Mouse (Mus musculus) heart, embryonic 13.5 days (tissue): ENCODE data around the gene Phf13. TPM values are rescaled to one million over a fixed set of nuclear protein-coding genes. Genes with fewer than 3 reads are reported as not detected.
"Not testable (repeated sequence)": the region's sequence is repeated elsewhere in the genome, so short reads cannot be mapped to it uniquely, and the experiment has no call there.

Experiments used
- ATAC-seq: fragments of 200-750 bp; cut with Nextera tagmentation; 2 replicates; pipeline ENCODE4 v1.8.0; 2017; ENCODE audit warnings: moderate TSS enrichment; ENCODE audit not compliant: insufficient number of reproducible peaks, low FRiP score, low TSS enrichment; ENCODE audit errors: extremely low read depth
- H3K27ac ChIP-seq: fragments of 300-500 bp; sonication (generic); replicated peaks from 2 replicates; pipeline ENCODE4 v1.5.1; 2015; ENCODE audit warnings: moderate library complexity, mild to moderate bottlenecking, inconsistent platforms
- H3K27me3 ChIP-seq: fragments of 300-500 bp; sonication (generic); replicated peaks from 2 replicates; pipeline ENCODE4 v1.6.1; 2015; ENCODE audit warnings: mild to moderate bottlenecking, inconsistent platforms
- H3K36me3 ChIP-seq: fragments of 300-500 bp; sonication (generic); 2 replicates; pipeline ENCODE4 v1.6.1; 2015; ENCODE audit warnings: mild to moderate bottlenecking, inconsistent platforms
- H3K4me1 ChIP-seq: fragments of 300-500 bp; sonication (generic); 2 replicates; pipeline ENCODE4 v1.6.1; 2015; ENCODE audit warnings: inconsistent platforms
- H3K4me2 ChIP-seq: fragments of 300-500 bp; sonication (generic); 2 replicates; pipeline ENCODE4 v1.6.1; 2015; ENCODE audit warnings: inconsistent platforms, mild to moderate bottlenecking, moderate library complexity
- H3K4me3 ChIP-seq: fragments of 300-500 bp; sonication (generic); 2 replicates; pipeline ENCODE4 v1.5.1; 2015; ENCODE audit warnings: moderate library complexity, mild to moderate bottlenecking, inconsistent platforms
- H3K9ac ChIP-seq: fragments of 300-500 bp; sonication (generic); 2 replicates; pipeline ENCODE4 v1.6.1; 2015; ENCODE audit warnings: inconsistent platforms, mild to moderate bottlenecking, moderate library complexity
- H3K9me3 ChIP-seq: fragments of 300-500 bp; sonication (generic); 2 replicates; pipeline ENCODE4 v1.6.1; 2016; ENCODE audit warnings: inconsistent platforms
- WGBS: fragments of 180-500 bp; shearing (Covaris S2); methylation state at CpG from one replicate; pipeline ENCODE4 v1.1.7; 2015; ENCODE audit warnings: mixed read lengths; 5-methylcytosine and 5-hydroxymethylcytosine counted together
- polyA plus RNA-seq: library from polyadenylated mRNA; unstranded; fragments of >200 nt; fragmentation: Nextera tagmentation; extraction: Ambion mirVana; gene quantifications from 2 replicates; pipeline ENCODE4 v1.2.1, GENCODE M21; 2015

The Phf13 gene
- polyA plus RNA-seq, result 17.8 and 18.3 TPM in 2 replicates

GRCm38 (mm10) chr4:151996173-151996950 lies at the start of gene Phf13:
Gene Phf13, minus strand, starts transcription at chr4:151996258.
- peak; percentile 90 for ATAC-seq
- H3K4me1 ChIP-seq, result peaks cover 36% of the 10 kb centered on the region
- H3K27me3 ChIP-seq, result no peaks in the 10 kb centered on the region
- H3K9ac ChIP-seq, result peak within 1 kb of the TSS; percentile 99
- H3K9me3 ChIP-seq, result no peaks in the 10 kb centered on the region
- peaks cover 25% of the 10 kb centered on the region for H3K36me3 ChIP-seq
- under 1% methylated on average over 92 of the region's 94 CpGs for WGBS
- peak within 1 kb of the TSS; percentile 96 for H3K4me3 ChIP-seq
- H3K27ac ChIP-seq, result peak within 1 kb of the TSS; percentile 94
- H3K4me2 ChIP-seq, result peak within 1 kb of the TSS; percentile 94

- H3K36me3 ChIP-seq, result peaks cover 86% of the 10 kb centered on the region
- WGBS, result 80% methylated on average over 6 of the region's 6 CpGs
- H3K27me3 ChIP-seq, result no peaks in the 10 kb centered on the region
- H3K4me2 ChIP-seq, result no peak overlapping the region
- H3K9ac ChIP-seq, result no peak overlapping the region
- H3K9me3 ChIP-seq, result no peaks in the 10 kb centered on the region
- peaks cover 11% of the 10 kb centered on the region for H3K4me1 ChIP-seq
- no peak overlapping the region for H3K4me3 ChIP-seq
- no peak for ATAC-seq
- no peak overlapping the region for H3K27ac ChIP-seq
Observed at GRCm38 (mm10) chr4:152044609-152045008, 48.6 kb upstream of the Phf13 start.

- Histone ChIP-seq H3K9ac (no peak overlapping the region), H3K4me1 (peaks cover 14% of the 10 kb centered on the region), H3K4me2 (no peak overlapping the region), H3K27ac (no peak overlapping the region), H3K27me3 (no peaks in the 10 kb centered on the region), H3K36me3 (peaks cover 73% of the 10 kb centered on the region), H3K4me3 (no peak overlapping the region), H3K9me3 (no peaks in the 10 kb centered on the region)
- ATAC-seq, result no peak
- 84% methylated on average over 3 of the region's 3 CpGs for WGBS
Observed at GRCm38 (mm10) chr4:152043171-152043570, 47.1 kb upstream of the Phf13 start.

GRCm38 (mm10) chr4:152041924-152042641 lies 46.0 kb upstream of the Phf13 start:
- WGBS, result 93% methylated on average over 22 of the region's 22 CpGs
- no peak overlapping the region for H3K4me3 ChIP-seq
- no peak overlapping the region for H3K4me2 ChIP-seq
- H3K27me3 ChIP-seq, result no peaks in the 10 kb centered on the region
- H3K4me1 ChIP-seq, result peaks cover 14% of the 10 kb centered on the region
- peaks cover 62% of the 10 kb centered on the region for H3K36me3 ChIP-seq
- ATAC-seq, result no peak
- H3K9ac ChIP-seq, result no peak overlapping the region
- no peak overlapping the region for H3K27ac ChIP-seq
- H3K9me3 ChIP-seq, result no peaks in the 10 kb centered on the region

- no peak for ATAC-seq
- Histone ChIP-seq H3K4me1 (peaks cover 14% of the 10 kb centered on the region), H3K27ac (no peak overlapping the region), H3K4me3 (peak overlapping the region; percentile 90), H3K27me3 (no peaks in the 10 kb centered on the region), H3K9ac (peak overlapping the region; percentile 90), H3K36me3 (peaks cover 40% of the 10 kb centered on the region), H3K9me3 (no peaks in the 10 kb centered on the region), H3K4me2 (peak overlapping the region; percentile 99)
- 4% methylated on average over 25 of the region's 25 CpGs for WGBS
Observed at GRCm38 (mm10) chr4:152039831-152040310, 43.8 kb upstream of the Phf13 start.

GRCm38 (mm10) chr4:152038985-152039830 lies 43.1 kb upstream of the Phf13 start, which contains the start of gene Nol9:
Gene Nol9, plus strand, starts transcription at chr4:152039321.
- ATAC-seq, result peak; percentile 82
- H3K4me3 ChIP-seq, result peak within 1 kb of the TSS; percentile 90
- H3K4me2 ChIP-seq, result peak within 1 kb of the TSS; percentile 99

GRCm38 (mm10) chr4:152038225-152038984 lies 42.3 kb upstream of the Phf13 start, which contains the start of gene Tas1r1:
Gene Tas1r1, minus strand, starts transcription at chr4:152038568.
- peak within 1 kb of the TSS; percentile 90 for H3K4me3 ChIP-seq
- H3K27ac ChIP-seq, result no peak within 1 kb of the TSS
- peaks cover 14% of the 10 kb centered on the region for H3K4me1 ChIP-seq
- peaks cover 25% of the 10 kb centered on the region for H3K36me3 ChIP-seq
- peak within 1 kb of the TSS; percentile 99 for H3K4me2 ChIP-seq
- no peak for ATAC-seq
- 38% methylated on average over 10 of the region's 10 CpGs for WGBS
- H3K9me3 ChIP-seq, result no peaks in the 10 kb centered on the region
- H3K27me3 ChIP-seq, result peaks cover 3% of the 10 kb centered on the region; the same call in 1 of the 2 replicates
- peak within 1 kb of the TSS; percentile 90 for H3K9ac ChIP-seq

More at GRCm38 (mm10) chr4:152038985-152039830, 43.1 kb upstream of the Phf13 start, which contains the start of gene Nol9:
- H3K36me3 ChIP-seq, result peaks cover 33% of the 10 kb centered on the region
- no peaks in the 10 kb centered on the region for H3K9me3 ChIP-seq
- WGBS, result under 1% methylated on average over 83 of the region's 86 CpGs
- H3K27ac ChIP-seq, result no peak within 1 kb of the TSS
- peak within 1 kb of the TSS; percentile 90 for H3K9ac ChIP-seq
- H3K4me1 ChIP-seq, result peaks cover 14% of the 10 kb centered on the region
- H3K27me3 ChIP-seq, result no peaks in the 10 kb centered on the region

GRCm38 (mm10) chr4:152036464-152036863 lies 40.4 kb upstream of the Phf13 start:
- not testable (repeated sequence) for H3K36me3 ChIP-seq, H3K4me3 ChIP-seq, H3K4me2 ChIP-seq, H3K9me3 ChIP-seq, ATAC-seq, H3K27ac ChIP-seq, H3K9ac ChIP-seq
- peaks cover 14% of the 10 kb centered on the region for H3K4me1 ChIP-seq
- 89% methylated on average over 6 of the region's 6 CpGs for WGBS
- peaks cover 18% of the 10 kb centered on the region for H3K27me3 ChIP-seq

GRCm38 (mm10) chr4:152032922-152033321 lies 36.9 kb upstream of the Phf13 start:
- H3K27me3 ChIP-seq, result peaks cover 19% of the 10 kb centered on the region

GRCm38 (mm10) chr4:152029997-152030396 lies 33.9 kb upstream of the Phf13 start:
- Histone ChIP-seq H3K9ac (no peak overlapping the region), H3K4me3 (no peak overlapping the region), H3K27me3 (peaks cover 19% of the 10 kb centered on the region), H3K9me3 (no peaks in the 10 kb centered on the region), H3K36me3 (peaks cover 11% of the 10 kb centered on the region), H3K4me2 (no peak overlapping the region), H3K4me1 (peaks cover 36% of the 10 kb centered on the region), H3K27ac (no peak overlapping the region)
- no peak for ATAC-seq
- 79% methylated on average over 4 of the region's 4 CpGs for WGBS

More at GRCm38 (mm10) chr4:152032922-152033321, 36.9 kb upstream of the Phf13 start:
- H3K9ac ChIP-seq, result no peak overlapping the region
- no peak overlapping the region for H3K4me3 ChIP-seq
- no peak for ATAC-seq
- H3K9me3 ChIP-seq, result no peaks in the 10 kb centered on the region
- H3K4me1 ChIP-seq, result peaks cover 13% of the 10 kb centered on the region
- no peak overlapping the region for H3K4me2 ChIP-seq
- 81% methylated on average over 13 of the region's 13 CpGs for WGBS
- H3K36me3 ChIP-seq, result no peaks in the 10 kb centered on the region
- H3K27ac ChIP-seq, result no peak overlapping the region
